Mouse (Mus musculus): ENCODE results near the gene Rab23.

DNA sequence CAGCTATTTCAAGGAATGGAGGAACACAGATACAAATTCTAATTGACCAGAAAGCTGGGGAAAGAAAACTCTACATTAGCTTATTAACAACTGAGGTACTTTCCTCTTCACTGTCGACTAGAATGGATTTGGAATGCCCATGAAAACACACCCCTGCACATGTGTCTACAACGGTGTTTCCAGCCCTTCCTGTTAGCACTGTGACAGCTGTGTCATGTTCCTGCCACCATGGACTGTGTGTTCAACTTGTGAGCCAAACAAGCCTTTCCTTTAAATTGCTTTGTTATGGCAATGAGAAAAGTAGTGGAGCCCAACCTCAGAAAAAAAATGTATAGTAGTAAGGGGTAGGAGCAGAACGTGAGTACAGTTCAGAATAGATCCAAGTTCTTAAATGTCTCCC is 68.8 kb downstream of the Rab23 start:
- TF ChIP-seq CTCF (IDR thresholded peaks at IDR 0.05; ENCODE audit: low read depth), result no peak
- no peak for TF ChIP-seq EP300 (IDR thresholded peaks at IDR 0.05; ENCODE audit: low read depth)
